Mouse (Mus musculus) embryonic fibroblast, embryonic 13.5 days (primary cell): Measurements from ENCODE around the gene Hnrnpa0. TPM values are rescaled to one million over a fixed set of nuclear protein-coding genes. Genes with fewer than 3 reads are reported as not detected.

Experiments used
- H3K27ac ChIP-seq: 2 replicates; pipeline ENCODE4 v1.5.1; 2012; ENCODE audit warnings: low read length, control low read depth, inconsistent platforms; ENCODE audit not compliant: insufficient read depth
- H3K4me1 ChIP-seq: 2 replicates; pipeline ENCODE4 v1.6.1; 2011; ENCODE audit warnings: low read length; ENCODE audit not compliant: control insufficient read depth, insufficient read depth
- H3K4me3 ChIP-seq: 2 replicates; pipeline ENCODE4 v1.5.1; 2011; ENCODE audit warnings: mild to moderate bottlenecking, control low read depth, low read length; ENCODE audit not compliant: insufficient read depth
- CTCF ChIP-seq: IDR thresholded peaks from 2 replicates; pipeline ENCODE4 v1.5.1; 2011; ENCODE audit warnings: mild to moderate bottlenecking, control low read depth, low read length, moderate library complexity, borderline replicate concordance; ENCODE audit not compliant: insufficient read depth
- POLR2A ChIP-seq: IDR thresholded peaks from 2 replicates; pipeline ENCODE4 v1.6.1; 2011; ENCODE audit warnings: low read depth, mild to moderate bottlenecking, control low read depth, low read length, moderate library complexity
- polyA plus RNA-seq: library from polyadenylated mRNA; stranded (reverse); fragments of >200 nt; gene quantifications from 2 replicates; pipeline ENCODE4 v1.2.4, GENCODE M21; 2011; ENCODE audit warnings: low read depth; ENCODE audit not compliant: missing spikeins, insufficient read length

Hnrnpa0 gene
- 188 and 202 TPM in 2 replicates for polyA plus RNA-seq

DNA sequence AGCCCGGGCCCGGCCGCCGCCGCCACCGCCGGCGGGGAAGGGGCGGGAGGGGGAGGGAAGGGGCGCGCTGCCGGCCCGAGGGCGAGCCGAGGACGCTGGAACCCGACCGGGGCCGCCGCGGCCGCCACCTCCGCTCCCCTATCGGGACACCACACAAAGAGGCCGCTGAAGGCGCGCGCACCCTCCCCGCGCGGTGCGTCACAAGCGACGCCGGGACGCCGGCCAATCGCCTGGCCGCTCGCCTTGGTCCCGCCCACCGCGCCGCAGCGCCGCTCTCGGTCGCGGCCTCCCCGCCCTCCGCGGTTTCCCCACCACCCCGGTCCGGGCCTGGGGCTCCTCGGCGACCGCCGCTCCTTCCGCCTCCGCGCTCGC is at the start of gene Hnrnpa0:
Gene Hnrnpa0, minus strand, starts transcription at position 161 of the 372 bp plus-strand sequence.
- TF ChIP-seq POLR2A = peak; percentile 74
- TF ChIP-seq CTCF = no peak
- Histone ChIP-seq H3K4me1 (peaks cover 10% of the 10 kb centered on the region), H3K4me3 (peak within 1 kb of the TSS; percentile 58), H3K27ac (peak within 1 kb of the TSS; percentile 96)

- Histone ChIP-seq H3K4me1 (no peaks in the 10 kb centered on the region), H3K4me3 (no peak overlapping the region), H3K27ac (no peak overlapping the region)
- no peak for TF ChIP-seq CTCF
- no peak for TF ChIP-seq POLR2A
These were observed 49.3 kb upstream of the Hnrnpa0 start for GRCm38 (mm10) chr13:58177511-58178208.

DNA sequence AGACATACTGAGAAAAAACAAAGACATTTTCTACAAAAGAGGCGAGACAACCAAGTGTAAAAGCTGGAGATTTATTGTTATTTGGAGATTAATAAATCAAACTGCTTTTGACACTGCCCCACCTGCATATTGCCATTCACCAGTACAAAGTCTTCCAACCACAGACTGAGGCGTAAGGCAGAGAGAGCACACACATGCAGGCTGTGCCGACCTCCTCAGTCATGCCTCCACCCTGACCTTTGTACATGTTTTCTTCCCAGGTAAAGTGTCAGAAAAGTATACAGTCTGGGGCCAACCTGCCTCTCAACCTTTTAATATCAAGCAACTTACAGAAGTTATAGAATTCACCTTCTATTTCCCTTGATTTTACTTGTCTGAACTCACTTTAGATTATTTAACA is 47.7 kb upstream of the Hnrnpa0 start:
- H3K4me1 ChIP-seq = no peaks in the 10 kb centered on the region
- no peak overlapping the region for H3K4me3 ChIP-seq
- no peak overlapping the region for H3K27ac ChIP-seq
- TF ChIP-seq POLR2A (no peak), CTCF (no peak)

DNA sequence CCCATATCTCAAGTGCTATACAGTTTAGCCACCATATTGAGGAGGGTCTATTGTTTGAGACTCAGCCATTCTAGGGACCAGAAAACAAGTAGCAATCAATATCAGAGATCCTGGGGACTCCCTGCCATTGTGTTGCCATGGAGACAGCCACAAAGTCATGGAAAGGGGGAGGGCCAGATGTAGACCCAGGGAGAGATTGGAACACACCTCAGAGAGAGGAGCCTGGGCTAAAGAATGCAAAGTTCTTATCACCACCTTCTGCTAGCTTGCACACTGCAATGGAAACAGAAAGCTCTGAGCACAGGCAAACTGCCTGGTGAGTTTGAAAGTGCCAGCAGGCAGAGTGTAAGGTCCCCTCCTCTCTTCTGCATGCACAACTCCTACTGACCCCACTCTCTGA is 39.8 kb upstream of the Hnrnpa0 start:
- Histone ChIP-seq H3K4me1 (no peaks in the 10 kb centered on the region), H3K4me3 (no peak overlapping the region), H3K27ac (no peak overlapping the region)
- TF ChIP-seq CTCF (no peak), POLR2A (no peak)

DNA sequence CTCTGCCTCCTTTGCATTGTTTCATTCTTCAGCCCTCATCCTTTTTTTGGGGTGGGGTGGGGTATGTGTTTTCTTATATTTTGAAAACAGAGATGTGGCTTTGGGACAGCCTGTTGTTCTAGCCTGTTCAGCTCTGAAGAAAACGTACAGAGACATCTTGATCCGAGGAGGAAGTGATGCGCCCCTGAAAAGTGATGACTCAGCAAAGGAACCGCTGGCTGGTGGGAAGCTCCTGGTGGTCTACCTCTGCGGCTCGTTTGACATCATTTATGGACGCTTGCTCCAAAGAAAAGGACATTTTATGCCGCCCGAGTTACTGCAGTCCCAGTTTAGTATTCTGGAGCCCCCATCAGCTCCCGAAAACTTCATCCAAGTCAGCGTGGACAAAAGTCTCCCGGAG is 35.0 kb upstream of the Hnrnpa0 start:
- Histone ChIP-seq H3K4me1 (no peaks in the 10 kb centered on the region), H3K27ac (no peak overlapping the region), H3K4me3 (no peak overlapping the region)
- no peak for TF ChIP-seq CTCF
- no peak for TF ChIP-seq POLR2A

DNA sequence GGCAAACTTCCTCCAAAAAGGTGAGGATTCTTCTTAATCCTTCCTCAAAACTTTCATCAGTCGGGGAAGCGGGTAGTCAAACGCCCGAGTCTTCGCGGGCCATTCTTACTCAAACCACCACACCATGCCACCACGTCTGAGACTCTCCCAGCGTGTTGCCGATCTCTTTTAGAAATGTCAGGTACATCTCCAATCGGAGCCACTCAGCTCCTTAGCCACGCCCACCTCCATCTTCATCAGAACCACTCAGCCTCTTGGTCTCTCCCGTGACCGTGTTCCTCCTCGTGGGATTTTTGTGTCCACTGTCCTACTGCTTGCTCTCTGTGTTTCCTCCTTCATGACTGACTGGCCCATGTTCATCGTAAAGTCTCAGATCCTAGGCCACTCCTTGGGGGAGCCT is 32.4 kb upstream of the Hnrnpa0 start:
- no peak for TF ChIP-seq CTCF
- TF ChIP-seq POLR2A = no peak

DNA sequence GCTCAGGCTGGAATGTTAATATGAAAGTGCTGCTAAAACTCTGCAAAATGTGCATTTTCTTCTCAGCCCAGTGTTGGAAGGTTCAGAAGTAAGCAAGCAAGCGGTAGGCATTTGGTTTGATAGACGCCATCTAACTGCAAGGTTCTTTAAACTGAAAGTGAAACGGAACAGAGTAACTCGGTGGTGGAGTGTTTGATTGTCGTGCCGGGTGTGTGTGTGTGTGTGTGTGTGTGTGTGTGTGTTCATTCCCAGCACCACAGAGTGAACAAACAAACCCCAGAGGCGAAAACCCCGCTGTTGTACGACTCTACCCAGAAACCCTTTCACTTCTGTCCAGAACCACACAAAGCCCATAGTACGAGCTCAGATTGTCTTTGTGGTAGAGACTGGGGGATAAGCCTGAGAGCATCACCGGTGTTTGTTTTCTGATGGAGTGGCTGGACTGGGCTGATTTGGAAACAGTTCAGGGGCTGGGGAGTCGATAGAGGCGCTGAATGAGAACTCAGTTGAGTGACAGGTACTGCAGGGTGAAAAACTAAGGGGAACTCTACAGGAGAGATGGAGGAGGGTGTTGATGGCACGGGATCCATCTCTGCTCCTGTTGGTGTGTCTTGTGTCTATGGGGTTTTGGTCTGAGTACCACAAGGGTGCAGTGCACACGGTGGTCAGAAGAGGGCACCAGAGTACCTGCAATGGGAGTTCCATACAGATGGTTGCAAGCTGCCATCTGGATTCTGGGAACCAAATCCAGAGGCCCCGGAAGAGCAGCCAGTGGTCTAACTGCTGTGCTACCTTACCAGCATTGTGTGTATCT is 29.9 kb upstream of the Hnrnpa0 start:
- peak overlapping the region; percentile 11; the same call in 1 of the 2 replicates for H3K27ac ChIP-seq
- H3K4me3 ChIP-seq = peak overlapping the region; percentile 93
- H3K4me1 ChIP-seq = no peaks in the 10 kb centered on the region
- TF ChIP-seq POLR2A = no peak
- peak; percentile 86; the same call in 1 of the 2 replicates for TF ChIP-seq CTCF

More for the DNA sequence above, 32.4 kb upstream of the Hnrnpa0 start:
- no peaks in the 10 kb centered on the region for H3K4me1 ChIP-seq
- H3K4me3 ChIP-seq = no peak overlapping the region
- no peak overlapping the region for H3K27ac ChIP-seq

DNA sequence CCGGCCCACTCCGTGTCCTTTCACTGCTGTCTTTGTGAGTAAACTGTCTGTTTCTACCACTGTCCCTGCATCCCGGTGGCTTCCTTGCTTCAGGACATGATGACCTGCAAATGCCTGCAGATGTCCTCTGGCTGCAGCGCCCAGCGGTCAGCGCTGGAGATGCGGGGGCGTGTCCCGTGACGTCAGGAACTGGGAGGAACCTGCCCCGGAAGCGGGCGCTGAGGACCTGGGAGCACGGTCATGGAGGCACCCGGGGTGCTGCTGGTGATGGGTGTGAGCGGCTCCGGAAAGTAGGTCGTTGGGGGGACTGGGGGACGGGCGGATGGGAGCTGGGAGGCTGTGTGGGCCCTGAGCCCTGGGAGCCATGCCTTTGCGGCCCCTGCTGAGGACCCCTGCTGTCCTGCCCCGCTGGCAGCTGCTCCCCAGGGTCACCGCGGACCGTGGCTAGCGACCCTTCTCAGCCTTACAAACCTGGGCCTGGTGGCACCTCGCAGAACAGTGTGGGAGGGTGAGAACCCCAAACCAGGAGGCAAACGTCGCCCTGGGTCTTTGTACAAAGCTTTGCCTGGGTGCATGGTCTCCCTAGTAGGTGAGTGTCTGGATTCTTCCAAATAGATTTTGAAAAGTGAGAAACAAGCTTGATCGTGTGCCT is 29.2 kb upstream of the Hnrnpa0 start, which contains the start of gene Idnk:
Gene Idnk, plus strand, starts transcription at position 203 of the 652 bp plus-strand sequence.
- TF ChIP-seq CTCF (no peak), POLR2A (peak; percentile 88)
- H3K4me3 ChIP-seq = peak within 1 kb of the TSS; percentile 93
- peak within 1 kb of the TSS; percentile 11; the same call in 1 of the 2 replicates for H3K27ac ChIP-seq
- no peaks in the 10 kb centered on the region for H3K4me1 ChIP-seq

- TF ChIP-seq CTCF (no peak), POLR2A (no peak)
- H3K27ac ChIP-seq = no peak overlapping the region
These were observed 28.7 kb upstream of the Hnrnpa0 start for GRCm38 (mm10) chr13:58157036-58157435.

More at GRCm38 (mm10) chr13:58157036-58157435, 28.7 kb upstream of the Hnrnpa0 start:
- Histone ChIP-seq H3K4me1 (no peaks in the 10 kb centered on the region), H3K4me3 (peak overlapping the region; percentile 93)
